Mouse (Mus musculus) neural tube, postnatal 0 days (tissue): ENCODE results near the gene Capn12. TPM values are rescaled to one million over a fixed set of nuclear protein-coding genes. Genes with fewer than 3 reads are reported as not detected.

ENCODE experiments used
- polyA plus RNA-seq: library from polyadenylated mRNA; unstranded; fragments of >200 nt; fragmentation: Nextera tagmentation; extraction: Ambion mirVana; gene quantifications from 2 replicates; pipeline ENCODE4 v1.2.1, GENCODE M21; 2015

The Capn12 gene
- polyA plus RNA-seq = 0.43 and 0.56 TPM in 2 replicates

DNA sequence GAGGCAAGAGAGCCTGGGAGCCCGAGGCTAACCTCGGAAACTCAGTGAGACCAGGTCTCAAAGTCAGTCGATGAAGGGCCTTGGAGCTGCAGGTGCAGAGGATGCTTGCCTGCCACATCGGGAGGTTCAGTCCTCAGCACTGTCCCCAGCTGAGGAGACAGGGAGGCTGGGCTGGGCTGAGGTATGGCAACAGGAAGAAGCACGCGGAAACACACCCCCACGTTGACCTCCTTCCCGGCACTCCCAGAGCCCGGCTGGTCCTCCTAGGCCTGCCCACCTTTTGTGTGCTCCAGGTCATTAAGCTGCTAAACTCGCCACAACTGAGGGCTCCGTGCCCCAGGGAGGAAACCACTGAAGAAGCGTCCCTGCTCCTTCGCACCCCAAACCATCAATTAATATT is at the start of gene Capn12:
Capn12 (plus strand) TSS at position 224 of the 400 bp plus-strand sequence.

DNA sequence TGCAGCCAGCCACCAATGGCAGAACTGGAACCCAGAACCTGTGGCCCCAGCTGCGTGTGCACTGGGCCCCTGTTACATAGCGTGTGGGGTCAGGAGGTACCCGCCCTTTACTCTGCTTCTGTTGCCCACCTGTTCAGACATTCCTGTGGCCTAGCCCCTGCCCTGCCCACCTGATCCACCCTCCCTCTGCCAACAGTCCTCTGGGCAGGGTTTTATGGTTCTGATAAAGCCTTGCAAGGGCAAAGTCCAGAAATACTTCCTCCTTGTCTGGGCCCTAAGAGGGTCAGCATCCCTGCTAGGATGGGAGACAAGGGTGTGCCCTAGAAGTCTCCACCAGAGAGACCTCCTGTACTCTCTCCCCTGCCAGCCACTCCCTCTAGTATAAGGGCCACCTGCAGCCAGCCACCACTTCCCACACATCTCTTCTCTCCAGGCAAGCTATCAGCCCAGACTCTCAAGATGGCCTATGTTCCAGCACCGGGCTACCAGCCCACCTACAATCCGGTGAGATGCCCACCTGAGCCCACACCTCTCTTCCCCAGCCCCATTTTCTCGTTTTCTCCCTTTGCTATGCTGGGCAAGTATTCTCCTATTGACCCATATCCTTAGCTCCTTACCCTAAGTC is 47.4 kb upstream of the Capn12 start, which contains the start of gene Lgals4:
Lgals4 (plus strand) TSS at position 132 of the 625 bp plus-strand sequence.

DNA sequence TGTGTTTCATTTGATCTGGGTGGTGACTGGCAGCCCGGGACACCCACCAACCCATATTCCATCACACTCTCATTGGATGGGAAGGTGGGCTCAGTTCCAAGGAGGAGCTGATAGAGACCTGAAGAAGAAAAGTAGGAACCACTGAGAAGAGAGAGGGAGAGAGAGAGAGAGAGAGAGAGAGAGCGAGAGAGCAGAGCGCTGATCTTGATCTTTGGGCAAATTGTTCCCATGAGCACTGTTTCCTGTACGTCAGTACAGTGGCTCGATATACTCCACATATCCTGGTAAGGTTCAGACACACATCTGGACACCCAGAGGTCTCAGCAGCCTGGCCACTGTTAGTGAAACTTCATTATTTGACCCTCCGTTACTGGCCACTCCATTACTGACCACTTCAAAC is 17.7 kb upstream of the Capn12 start, which contains the start of gene Lgals7:
Lgals7 (plus strand) TSS at position 314 of the 400 bp plus-strand sequence.

Other genes starting within 250 kb of the Capn12 start
- gene Fbxo27, start 188.6 kb upstream of the Capn12 start, polyA plus RNA-seq = 13.1 and 15.8 TPM in 2 replicates
- 5.9 and 6.1 TPM in 2 replicates for gene Fbxo17, start 164.6 kb upstream of the Capn12 start, polyA plus RNA-seq
- 125 and 130 TPM in 2 replicates for gene Mrps12, start 139.6 kb upstream of the Capn12 start, polyA plus RNA-seq
- gene Sars2, start 139.4 kb upstream of the Capn12 start, polyA plus RNA-seq = 18.5 and 21.8 TPM in 2 replicates
- gene Ccer2, start 125.2 kb upstream of the Capn12 start, polyA plus RNA-seq = 1.5 and 2.1 TPM in 2 replicates
- gene Sirt2, start 114.7 kb upstream of the Capn12 start, polyA plus RNA-seq = 154 and 178 TPM in 2 replicates
- gene Nfkbib, start 113.9 kb upstream of the Capn12 start, polyA plus RNA-seq = 77.9 and 82.5 TPM in 2 replicates
- gene Rinl, start 92.5 kb upstream of the Capn12 start, polyA plus RNA-seq = 2.5 TPM in 2 replicates
- gene Hnrnpl, start 72.9 kb upstream of the Capn12 start, polyA plus RNA-seq = 155 and 161 TPM in 2 replicates
- 135 and 151 TPM in 2 replicates for gene Ech1, start 56.2 kb upstream of the Capn12 start, polyA plus RNA-seq
- 6.1 and 7.7 TPM in 2 replicates for gene Lgals4, start 47.6 kb upstream of the Capn12 start, polyA plus RNA-seq
- 3.5 and 4.3 TPM in 2 replicates for gene Lgals7, start 17.6 kb upstream of the Capn12 start, polyA plus RNA-seq
- gene Actn4, start 80.9 kb downstream of the Capn12 start, polyA plus RNA-seq = 110 and 120 TPM in 2 replicates
- gene Eif3k, start 100.4 kb downstream of the Capn12 start, polyA plus RNA-seq = 307 and 320 TPM in 2 replicates
- gene Map4k1, start 100.6 kb downstream of the Capn12 start, polyA plus RNA-seq = 11.8 and 12.8 TPM in 2 replicates
- gene Ryr1, start 243.8 kb downstream of the Capn12 start, polyA plus RNA-seq = 11.1 and 15.3 TPM in 2 replicates